Mouse (Mus musculus) mouse embryonic stem cell (cell line): ENCODE data around the gene Tubb5.

Experiments used
- in situ Hi-C, 2 experiments: fragments of 300-500 bp; cut with MboI; formaldehyde crosslinking; loops; 1 replicate in 1 of 2; 3 replicates in 1 of 2; pipeline ENCODE4 v1.14.3; 2019 to 2020; ENCODE audit warnings: low sequenced_read_pairs in 2 of 2, low pct_unique_long_range_greater_than_20kb in 1 of 2, mixed read lengths in 1 of 2; ENCODE audit not compliant: unreplicated experiment in 1 of 2

Tubb5 gene

DNA sequence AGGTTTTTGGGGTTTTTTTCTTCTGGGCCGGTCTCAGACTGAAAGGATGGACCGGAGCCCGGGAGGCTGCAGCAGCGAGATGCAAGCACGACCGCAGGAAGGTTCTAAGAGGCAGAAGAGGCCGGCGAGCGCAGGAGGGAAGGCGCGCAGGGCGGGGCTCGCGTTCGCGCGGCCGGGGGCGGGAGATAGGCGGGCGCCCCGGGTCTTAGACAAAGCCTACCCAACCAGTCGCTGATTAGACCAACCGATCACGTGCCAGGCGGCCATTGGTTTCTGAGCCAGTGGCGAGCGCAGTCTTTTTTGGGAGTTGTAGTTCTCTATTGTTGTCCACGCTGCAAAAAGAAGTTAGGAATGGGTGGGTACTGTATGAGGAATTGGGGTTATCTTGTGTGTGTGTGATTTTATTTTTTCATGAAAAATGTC is at the start of gene Tubb5:
Tubb5 (minus strand) TSS at position 185 of the 423 bp plus-strand sequence.
- in situ Hi-C loops = no loop called here

DNA sequence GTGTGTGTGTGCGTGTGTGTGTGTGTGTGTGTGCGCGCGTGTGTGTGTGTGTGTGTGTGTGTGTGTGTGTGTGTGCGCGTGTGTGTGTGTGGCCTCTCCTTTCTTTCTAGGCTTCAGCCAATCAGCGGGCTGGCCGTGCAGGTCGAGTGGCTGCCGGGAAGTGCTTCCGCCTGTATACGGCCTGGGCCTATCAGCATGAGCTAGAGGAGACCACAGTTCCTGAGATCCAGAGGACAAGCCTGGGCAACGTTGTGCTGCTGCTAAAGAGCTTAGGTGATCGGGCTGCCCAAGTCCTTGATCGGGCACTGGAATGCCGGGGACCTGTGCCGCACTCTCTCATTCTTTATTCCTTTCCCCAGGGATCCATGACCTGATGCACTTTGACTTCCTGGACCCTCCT is 49.6 kb upstream of the Tubb5 start:
- in situ Hi-C loops = no loop called here

DNA sequence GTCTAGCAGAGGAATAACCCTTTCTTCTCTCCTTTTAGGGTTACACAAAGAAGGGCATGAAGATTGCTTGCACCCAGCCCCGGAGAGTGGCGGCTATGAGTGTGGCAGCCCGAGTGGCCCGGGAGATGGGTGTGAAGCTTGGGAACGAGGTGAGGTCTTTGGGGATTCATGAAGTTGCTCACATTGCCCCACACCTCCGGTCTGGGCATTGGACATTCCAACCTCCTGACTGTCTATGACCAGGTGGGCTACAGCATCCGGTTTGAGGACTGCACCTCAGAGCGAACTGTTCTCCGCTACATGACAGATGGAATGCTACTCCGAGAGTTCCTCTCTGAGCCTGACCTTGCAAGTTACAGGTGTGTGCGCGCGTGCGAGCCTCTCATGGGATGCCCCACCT is 45.7 kb upstream of the Tubb5 start:
- in situ Hi-C loops = no loop called here

DNA sequence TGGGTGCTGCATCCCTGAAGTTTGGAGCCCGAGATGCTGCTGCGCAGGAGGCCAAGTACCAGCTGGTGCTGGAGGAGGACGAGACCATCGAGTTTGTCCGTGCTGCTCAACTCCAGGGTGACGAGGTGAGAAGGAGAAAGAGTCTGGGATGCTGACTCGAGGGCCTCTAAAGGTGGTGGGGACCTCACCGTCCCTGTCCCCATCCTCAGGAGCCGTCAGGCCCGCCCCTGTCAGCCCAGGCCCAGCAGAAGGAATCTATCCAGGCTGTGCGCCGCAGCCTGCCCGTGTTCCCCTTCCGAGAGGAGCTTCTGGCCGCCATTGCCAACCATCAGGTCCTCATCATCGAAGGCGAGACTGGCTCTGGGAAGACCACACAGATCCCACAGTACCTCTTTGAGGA is 44.8 kb upstream of the Tubb5 start:
- in situ Hi-C loops = no loop called here

DNA sequence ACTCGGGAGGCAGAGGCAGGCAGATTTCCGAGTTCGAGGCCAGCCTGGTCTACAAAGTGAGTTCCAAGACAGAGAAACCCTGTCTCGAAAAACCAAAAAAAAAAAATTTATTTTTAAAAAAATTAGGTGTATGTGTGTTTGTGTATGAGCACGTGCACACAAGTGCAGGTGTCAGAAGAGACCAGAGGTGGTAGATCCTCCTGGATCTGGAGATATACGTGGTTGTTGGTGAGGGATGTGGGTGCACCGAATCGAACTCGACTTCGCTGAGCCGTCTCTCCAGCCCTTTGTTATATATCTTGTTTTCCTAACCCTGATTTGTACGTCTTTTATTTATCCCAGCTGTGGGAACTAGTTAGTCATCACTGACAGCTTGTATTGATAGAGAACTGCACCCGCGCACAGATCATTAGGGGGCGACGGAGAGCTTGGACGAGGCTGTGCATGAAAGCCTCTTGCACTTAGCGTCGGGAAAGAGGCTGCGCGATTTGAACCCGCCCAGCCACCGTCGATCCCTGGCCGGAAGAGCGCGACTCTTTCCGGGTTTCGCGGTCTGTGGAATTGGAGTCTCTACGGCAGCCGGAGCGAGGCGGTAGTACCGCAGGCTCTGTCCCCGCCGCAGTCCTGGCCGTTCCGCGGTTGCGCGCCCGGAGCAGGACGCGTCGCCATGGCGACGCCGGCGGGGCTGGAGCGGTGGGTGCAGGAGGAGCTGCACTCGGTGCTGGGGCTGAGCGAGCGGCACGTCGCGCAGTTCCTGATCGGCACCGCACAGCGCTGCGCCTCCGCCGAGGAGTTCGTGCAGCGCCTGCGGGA is 41.3 kb upstream of the Tubb5 start, which contains the start of gene Dhx16:
Dhx16 (plus strand) TSS at position 575 of the 813 bp plus-strand sequence.
- in situ Hi-C loops = no loop called here

DNA sequence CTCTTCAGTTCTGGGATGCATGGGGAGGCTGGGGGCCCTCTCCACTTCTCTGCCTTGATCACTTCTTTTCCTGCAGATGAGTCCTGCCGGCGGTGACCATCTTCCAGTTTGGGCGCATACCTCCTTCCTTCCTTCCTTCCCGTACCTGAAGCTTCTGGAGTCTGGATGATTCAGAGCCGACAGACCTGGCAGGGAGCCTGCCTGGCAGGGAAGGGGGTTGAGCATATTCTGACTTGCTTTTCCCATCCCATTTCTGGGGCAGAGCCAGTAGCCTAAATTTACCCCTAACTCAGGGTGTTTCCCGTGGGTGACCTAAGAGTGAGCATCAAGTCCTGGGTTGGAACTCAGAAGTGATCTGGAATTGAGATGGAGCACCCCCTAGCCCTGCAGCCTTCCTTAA is 36.6 kb upstream of the Tubb5 start:
- in situ Hi-C loops = loop anchor here in 1 of 2 experiments (5.0 kb wide), 1 partner anchor 47 kb away; no protein-coding TSS in a partner anchor

DNA sequence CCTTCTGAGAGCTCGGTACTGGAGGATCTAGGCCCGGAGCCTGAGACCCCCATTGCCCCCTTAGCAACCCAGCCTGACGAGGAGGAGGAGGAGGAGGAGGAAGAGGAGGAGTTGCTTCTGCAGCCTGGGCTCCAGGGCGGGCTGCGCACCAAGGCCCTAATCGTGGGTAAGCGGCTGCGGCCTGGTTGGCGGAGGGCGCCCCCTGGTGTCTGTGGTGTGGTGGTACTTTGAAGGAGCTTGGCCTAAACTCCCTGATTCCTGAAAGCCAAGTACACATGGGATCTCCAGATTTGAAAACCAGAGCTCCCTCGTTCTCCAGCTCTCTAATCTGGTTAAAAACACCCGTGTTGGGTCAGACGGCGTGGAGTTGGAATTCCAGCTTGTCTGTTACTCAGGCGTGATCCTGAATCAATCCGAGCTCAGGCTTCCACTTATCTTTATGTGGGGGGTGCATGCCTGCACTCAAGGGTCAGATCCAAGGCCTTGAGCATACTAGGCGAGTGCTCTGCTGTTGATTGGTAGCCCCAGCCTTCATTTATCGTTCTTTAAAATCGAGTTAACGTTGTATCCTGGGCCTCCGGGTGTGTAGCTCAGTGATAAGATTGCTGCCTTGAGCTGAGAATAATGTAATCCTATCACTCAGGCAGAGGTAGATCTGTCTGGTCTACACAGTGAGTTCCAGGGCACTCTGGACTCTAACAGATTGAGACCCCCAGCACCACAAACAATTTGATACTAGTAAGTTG is 35.8 kb upstream of the Tubb5 start:
- in situ Hi-C loops = loop anchor here in 1 of 2 experiments (5.0 kb wide), 1 partner anchor 47 kb away; no protein-coding TSS in a partner anchor

DNA sequence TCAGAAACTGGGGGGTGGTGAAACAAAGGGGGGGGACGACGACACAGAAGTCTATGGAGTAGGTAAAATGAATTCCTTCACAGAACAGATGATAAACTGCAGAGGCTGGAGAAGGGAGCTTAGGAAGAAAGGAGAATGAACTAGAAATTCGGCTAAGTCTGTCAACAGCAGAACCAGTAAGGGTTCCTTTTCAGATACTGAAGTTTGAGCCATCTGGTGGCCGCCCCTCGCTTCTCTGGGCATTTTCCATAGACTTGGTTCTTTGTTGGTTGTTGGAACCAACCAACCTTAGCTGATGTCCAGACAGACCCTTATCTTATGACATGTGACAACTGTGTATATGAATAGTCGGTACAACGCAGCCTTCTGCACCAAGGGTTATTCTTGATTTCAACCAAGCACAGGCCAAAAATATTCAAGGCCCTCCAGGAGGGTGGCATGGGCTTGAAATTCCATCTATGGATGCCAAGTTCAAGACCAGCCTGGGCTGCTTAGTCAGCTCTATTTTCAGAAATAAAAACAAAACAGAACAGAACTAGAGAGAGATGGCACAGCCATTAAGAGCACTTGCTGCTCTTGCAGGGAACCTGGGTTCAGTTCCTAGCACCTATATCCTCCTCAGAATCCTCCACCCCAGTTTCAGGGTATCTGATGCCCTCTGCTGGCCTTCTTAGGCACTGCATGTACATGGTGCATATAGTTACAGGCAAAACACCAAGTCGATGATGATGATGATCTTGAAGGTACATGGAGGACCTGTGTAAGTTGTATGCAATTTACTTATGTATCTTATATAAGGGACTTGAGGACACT is 33.0 kb upstream of the Tubb5 start:
- in situ Hi-C loops = loop anchor here in 1 of 2 experiments (5.0 kb wide), 1 partner anchor 44 kb away; no protein-coding TSS in a partner anchor

DNA sequence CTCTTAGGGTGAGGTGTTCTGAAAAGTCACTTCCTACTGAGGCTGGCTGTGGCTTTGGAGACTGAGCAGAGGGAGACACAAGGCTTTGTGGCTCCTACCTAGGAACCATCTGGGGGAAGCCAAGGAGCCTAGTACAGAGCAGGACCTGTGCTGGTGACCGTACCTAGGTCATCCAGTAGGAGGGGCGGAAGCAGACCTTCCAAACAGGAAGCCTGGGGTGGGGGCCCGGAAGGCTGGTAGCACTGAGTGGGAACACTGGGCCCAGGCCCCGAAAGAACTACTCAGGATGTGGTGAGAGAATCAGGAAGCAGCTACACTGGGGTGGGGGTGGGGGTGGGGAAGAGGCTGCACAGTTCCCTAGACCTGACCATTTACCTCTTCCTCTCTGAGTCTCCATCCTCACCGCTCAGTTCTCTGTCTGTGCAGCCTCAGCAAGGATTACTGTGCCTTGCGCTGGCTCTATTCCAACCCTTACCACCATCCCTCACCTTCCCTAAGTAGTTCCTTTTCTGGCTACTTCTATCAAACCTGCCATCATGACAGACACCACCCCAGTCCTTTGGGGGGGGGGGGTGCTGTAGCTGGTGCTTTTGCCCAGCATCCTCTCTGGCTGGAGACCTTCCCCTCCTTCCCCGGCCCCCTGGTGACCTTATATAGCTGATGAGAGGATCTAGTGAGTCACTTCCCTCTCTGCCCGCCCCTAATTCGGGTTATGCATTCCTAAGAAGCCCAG is 32.2 kb upstream of the Tubb5 start:
- in situ Hi-C loops = loop anchor here in 1 of 2 experiments (5.0 kb wide), 1 partner anchor 43 kb away; no protein-coding TSS in a partner anchor

DNA sequence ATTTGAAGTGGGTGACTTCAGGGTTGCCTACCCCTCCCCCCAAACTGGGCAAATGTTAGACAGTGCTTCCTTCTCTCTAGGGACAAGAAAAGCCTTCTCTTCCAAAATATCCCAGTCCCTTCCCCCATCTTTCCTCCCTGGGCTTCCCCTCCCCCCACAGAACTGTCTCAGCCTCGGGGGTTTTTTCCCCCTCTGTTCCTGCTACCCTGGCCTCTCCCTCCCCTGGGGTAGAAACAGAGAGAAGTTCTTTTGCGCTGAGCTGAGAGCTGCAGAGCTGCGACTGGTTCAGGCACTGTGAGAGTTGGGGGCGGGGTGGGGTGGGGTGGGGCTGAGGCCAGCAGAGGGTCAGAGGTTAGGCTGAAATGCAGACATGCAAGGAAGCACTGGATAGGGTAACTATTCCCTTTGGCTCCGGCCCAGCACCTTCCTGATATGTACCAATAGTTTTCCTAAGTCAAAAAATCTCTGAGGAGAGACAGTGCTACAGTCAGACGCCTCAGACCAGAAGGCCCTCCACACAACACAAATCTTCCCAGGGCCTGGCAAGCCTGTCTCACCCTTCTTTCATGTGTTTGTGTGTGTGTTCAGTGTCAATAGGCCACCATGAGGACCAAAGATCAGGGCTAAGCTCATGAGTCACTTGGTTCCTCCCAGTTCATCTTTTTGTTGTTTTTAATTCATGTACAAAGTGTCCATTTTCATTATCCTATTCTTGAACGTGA is 31.4 kb upstream of the Tubb5 start:
- in situ Hi-C loops = loop anchor here (5.0 kb wide), 1 partner anchor 42 kb away; no protein-coding TSS in a partner anchor

DNA sequence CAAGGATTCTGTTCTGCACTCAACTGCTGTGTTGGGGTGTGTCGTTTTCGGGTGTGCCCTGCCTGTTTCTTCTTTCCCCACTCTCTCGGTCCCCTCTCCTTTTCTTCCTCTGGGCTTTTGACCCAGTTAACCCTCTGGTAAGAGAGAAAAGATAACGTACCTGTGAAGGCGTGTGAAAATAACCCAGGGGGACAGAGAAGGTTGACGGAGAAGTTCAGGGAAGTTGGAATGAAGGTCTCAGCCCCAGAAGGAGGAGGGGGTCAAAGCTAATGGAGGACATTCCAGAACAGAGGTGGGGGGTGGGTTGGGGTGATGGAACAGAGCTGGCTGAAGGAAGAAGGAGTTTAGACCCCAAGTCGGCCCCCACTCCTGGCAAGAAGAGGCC is 30.8 kb upstream of the Tubb5 start:
- in situ Hi-C loops = loop anchor here in 1 of 2 experiments (5.0 kb wide), 1 partner anchor 42 kb away; no protein-coding TSS in a partner anchor

DNA sequence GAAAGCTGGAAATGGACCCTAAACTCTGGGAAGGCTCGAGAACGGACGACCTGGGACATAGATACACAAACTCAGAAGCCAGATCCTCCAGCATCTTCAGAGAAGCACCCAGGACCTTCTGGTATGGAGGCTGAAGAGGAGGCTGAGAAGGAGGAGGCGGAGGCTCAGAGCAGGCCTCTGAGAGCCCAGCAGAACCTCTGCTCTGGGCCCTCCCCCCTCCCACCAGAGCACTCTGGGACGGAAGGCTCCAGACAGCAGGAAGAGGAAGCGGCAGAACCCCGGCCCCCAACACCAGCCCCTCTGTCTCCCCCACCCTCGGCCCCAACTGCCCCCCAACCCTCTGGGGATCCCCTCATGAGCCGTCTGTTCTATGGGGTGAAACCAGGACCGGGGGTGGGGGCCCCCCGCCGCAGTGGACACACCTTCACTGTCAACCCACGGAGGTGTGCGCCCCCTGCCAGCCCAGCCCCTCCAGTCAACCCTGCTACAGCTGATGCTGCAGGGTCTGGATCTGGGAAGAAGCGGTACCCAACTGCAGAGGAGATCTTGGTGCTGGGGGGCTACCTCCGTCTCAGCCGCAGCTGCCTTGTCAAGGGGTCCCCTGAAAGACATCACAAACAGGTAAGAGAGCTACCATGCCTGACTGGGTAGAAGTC is 30.2 kb upstream of the Tubb5 start:
- in situ Hi-C loops = loop anchor here in 1 of 2 experiments (5.0 kb wide), 1 partner anchor 41 kb away; no protein-coding TSS in a partner anchor

DNA sequence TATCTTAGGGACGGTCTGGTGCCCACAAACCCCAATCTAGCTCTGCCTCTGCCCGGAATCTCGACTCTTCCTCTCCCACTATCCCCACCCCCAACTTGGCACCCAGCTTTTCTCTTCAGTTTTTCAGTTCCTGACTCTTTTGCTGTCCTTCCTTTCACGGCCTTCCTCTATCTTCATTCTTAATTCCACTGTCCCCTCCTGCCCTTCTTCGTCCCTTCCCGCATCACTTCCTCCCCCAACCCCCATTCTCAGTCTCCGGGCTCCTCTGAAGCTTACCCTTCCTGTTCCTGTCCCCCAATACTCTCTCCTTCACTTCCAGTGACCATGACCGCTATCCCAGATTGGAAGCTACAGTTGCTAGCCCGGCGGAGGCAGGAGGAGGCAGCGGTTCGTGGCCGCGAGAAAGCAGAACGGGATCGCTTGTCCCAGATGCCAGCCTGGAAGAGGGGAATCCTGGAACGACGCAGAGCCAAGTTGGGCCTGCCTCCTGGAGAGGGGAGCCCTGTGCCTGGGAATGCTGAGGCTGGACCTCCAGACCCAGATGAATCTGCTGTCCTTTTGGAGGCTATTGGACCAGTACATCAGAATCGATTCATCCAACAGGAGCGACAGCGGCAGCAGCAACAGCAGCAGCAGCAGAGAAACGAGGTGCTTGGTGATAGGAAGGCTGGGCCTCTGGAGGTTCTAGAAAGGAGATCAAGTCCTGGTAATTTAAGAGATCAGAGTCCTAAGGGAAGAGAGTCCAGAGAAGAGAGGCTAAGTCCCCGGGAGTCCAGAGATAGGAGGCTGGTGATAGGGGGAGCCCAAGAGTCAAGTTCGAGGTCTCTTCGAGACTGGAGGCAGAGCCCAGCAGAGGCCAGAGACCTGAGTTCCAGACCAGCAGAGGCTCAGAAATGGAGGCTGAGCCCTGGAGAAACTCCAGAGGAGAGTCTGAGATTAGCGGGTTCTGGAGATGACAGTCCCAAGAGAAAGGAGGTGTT is 29.1 kb upstream of the Tubb5 start:
- in situ Hi-C loops = loop anchor here in 1 of 2 experiments (5.0 kb wide), 1 partner anchor 40 kb away; no protein-coding TSS in a partner anchor

DNA sequence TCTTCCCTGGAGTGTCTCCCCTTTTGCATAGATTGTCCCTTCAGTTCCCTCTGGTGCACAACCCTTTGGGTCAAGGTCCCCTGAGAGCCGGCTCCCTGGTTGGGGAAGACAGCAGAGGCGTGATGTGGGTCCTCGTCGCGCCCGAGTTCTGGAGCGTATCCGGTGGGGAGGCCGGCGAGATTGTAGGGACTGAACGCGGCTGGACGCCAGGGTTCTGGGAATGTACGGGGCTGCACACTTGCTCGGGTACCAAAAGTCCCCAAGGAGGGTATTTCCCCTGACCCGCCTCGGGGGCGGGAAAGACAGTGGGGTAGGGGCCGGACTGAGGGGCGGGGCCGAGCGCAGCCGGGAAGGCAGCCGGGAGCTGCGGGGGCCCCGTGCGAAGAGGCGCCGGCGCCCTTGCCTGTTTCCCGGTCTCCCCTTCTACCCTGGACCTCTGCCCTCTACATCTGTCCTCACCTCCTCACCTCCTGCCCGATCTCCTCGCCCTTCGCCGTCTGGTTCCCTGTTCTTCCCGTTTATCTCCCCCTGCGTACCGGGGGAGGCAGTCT is 28.2 kb upstream of the Tubb5 start:
- in situ Hi-C loops = loop anchor here in 1 of 2 experiments (5.0 kb wide), 1 partner anchor 39 kb away; no protein-coding TSS in a partner anchor
